Mouse (Mus musculus) heart, adult 2 months (tissue): ENCODE results near the gene Zcchc24.

ENCODE experiments used
- CTCF ChIP-seq: fragments of 200-600 bp; IDR thresholded peaks from 2 replicates; pipeline ENCODE4 v1.8.1; 2022; ENCODE audit warnings: antibody characterized with exemption, mild to moderate bottlenecking, moderate library complexity
- POLR2A ChIP-seq: fragments of 200-500 bp; IDR thresholded peaks from 2 replicates; pipeline ENCODE4 v1.6.1; 2011; ENCODE audit warnings: mild to moderate bottlenecking, low read depth, low read length, control low read depth; ENCODE audit not compliant: insufficient read depth

GRCm38 (mm10) chr14:25745365-25746184 is 23.3 kb downstream of the Zcchc24 start:
- TF ChIP-seq CTCF (peak; percentile 49), POLR2A (no peak)
